Mouse (Mus musculus) bone marrow, adult 2 months (tissue): ENCODE results near the gene Fam222a. TPM values are rescaled to one million over a fixed set of nuclear protein-coding genes. Genes with fewer than 3 reads are reported as not detected.

Source experiments
- H3K27ac ChIP-seq: fragments of 200-500 bp; 2 replicates; pipeline ENCODE4 v1.5.1; 2012; ENCODE audit warnings: low read depth, mild to moderate bottlenecking, control low read depth, inconsistent platforms, low read length; ENCODE audit not compliant: control insufficient read depth, poor library complexity, insufficient read depth
- H3K4me1 ChIP-seq: fragments of 200-500 bp; 2 replicates; pipeline ENCODE4 v1.6.1; 2011; ENCODE audit warnings: low read length; ENCODE audit not compliant: control insufficient read depth, insufficient read depth
- H3K4me3 ChIP-seq: fragments of 200-500 bp; replicated peaks from 2 replicates; pipeline ENCODE3; 2011; ENCODE audit warnings: mild to moderate bottlenecking, low read depth, low read length, control low read depth; ENCODE audit not compliant: control insufficient read depth
- CTCF ChIP-seq: fragments of 200-500 bp; IDR thresholded peaks from 2 replicates; pipeline ENCODE4 v1.5.1; 2011; ENCODE audit warnings: low read length, control low read depth; ENCODE audit not compliant: control insufficient read depth, insufficient read depth
- POLR2A ChIP-seq: fragments of 200-500 bp; IDR thresholded peaks from 2 replicates; pipeline ENCODE4 v1.6.1; 2011; ENCODE audit warnings: low read depth, mild to moderate bottlenecking, control low read depth, low read length, borderline replicate concordance; ENCODE audit not compliant: control insufficient read depth
- WGBS: fragments of 180-500 bp; shearing (Covaris S2); methylation state at CpG from one replicate; pipeline ENCODE4 v1.1.7; 2018; 5-methylcytosine and 5-hydroxymethylcytosine counted together
- polyA plus RNA-seq: library from polyadenylated mRNA; stranded (reverse); fragments of >200 nt; gene quantifications from 2 replicates; pipeline ENCODE4 v1.2.4, GENCODE M21; 2011; ENCODE audit warnings: low replicate concordance; ENCODE audit not compliant: missing spikeins, insufficient read depth, insufficient read length

The Fam222a gene
- polyA plus RNA-seq, 1 experiment: not detected

GRCm38 (mm10) chr5:114552507-114553208, 15.2 kb upstream of the Fam222a start:
- 74% methylated on average over 13 of the region's 13 CpGs for whole genome bisulfite sequencing
- TF ChIP-seq POLR2A (no peak), CTCF (no peak)

GRCm38 (mm10) chr5:114553706-114554105, 14.1 kb upstream of the Fam222a start:
- H3K27ac ChIP-seq: no peak overlapping the region
- WGBS: 61% methylated on average over 8 of the region's 8 CpGs
- TF ChIP-seq POLR2A (no peak), CTCF (no peak)
- H3K4me1 ChIP-seq: peaks cover 2% of the 10 kb centered on the region; the same call in 1 of the 2 replicates
- no peak overlapping the region for H3K4me3 ChIP-seq

More at GRCm38 (mm10) chr5:114552507-114553208, 15.2 kb upstream of the Fam222a start:
- Histone ChIP-seq H3K4me3 (no peak overlapping the region), H3K4me1 (peaks cover 2% of the 10 kb centered on the region; the same call in 1 of the 2 replicates), H3K27ac (no peak overlapping the region)

DNA sequence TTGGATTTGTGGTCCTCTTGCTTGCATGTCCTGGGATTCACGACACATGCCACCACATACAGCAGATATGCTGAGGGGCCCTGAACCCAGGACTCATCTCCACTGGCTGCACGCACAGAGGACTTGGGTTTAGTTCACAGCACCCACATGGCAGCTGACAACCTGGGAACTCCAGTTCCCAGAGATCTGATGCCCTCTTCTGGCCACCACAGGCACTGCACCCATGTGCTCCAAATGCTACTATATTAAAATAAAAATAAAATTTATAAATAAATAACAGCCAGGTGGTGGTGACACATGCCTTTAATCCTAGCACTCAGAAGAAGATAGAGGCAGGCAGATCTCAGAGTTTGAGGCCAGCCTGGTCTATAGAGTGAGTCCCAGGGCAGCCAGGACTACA, 12.4 kb upstream of the Fam222a start:
- WGBS: 85% methylated on average over 2 of the region's 2 CpGs

GRCm38 (mm10) chr5:114556109-114556508, 11.7 kb upstream of the Fam222a start:
- TF ChIP-seq CTCF: no peak
- no peak for TF ChIP-seq POLR2A
- 38% methylated on average over 11 of the region's 11 CpGs for WGBS
- H3K27ac ChIP-seq: no peak overlapping the region

More for the DNA sequence above, 12.4 kb upstream of the Fam222a start:
- Histone ChIP-seq H3K4me3 (no peak overlapping the region), H3K27ac (no peak overlapping the region), H3K4me1 (no peaks in the 10 kb centered on the region; the same call in 1 of the 2 replicates)
- TF ChIP-seq POLR2A (no peak), CTCF (peak; percentile 3; the same call in 1 of the 2 replicates)

GRCm38 (mm10) chr5:114557765-114558731, 9.8 kb upstream of the Fam222a start:
- no peak for TF ChIP-seq CTCF
- no peak for TF ChIP-seq POLR2A
- Histone ChIP-seq H3K27ac (no peak overlapping the region; the same call in 1 of the 2 replicates), H3K4me1 (no peaks in the 10 kb centered on the region), H3K4me3 (no peak overlapping the region)
- WGBS: 75% methylated on average over 20 of the region's 20 CpGs

More at GRCm38 (mm10) chr5:114556109-114556508, 11.7 kb upstream of the Fam222a start:
- Histone ChIP-seq H3K4me3 (no peak overlapping the region), H3K4me1 (no peaks in the 10 kb centered on the region; the same call in 1 of the 2 replicates)

DNA sequence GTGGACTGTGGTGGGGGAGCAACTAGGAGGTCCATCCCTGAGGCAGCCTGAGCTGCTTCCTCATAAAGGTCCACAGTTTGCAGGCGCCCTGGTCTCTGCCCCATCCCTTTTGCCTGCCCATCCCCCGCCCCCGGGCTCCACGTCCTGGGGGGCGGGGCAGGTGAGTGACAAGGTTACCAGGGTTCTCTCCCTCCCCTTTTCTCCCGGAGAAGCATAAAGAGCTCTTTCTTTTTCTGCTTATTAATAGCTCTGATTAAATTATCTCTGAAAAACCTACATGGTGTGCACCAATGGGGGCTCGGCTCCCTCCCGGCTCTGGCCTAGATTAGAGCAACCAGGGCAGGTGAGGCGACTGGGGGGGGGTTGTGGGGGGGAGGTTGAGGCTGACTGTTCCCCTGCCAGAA, 7.3 kb upstream of the Fam222a start:
- WGBS: 10% methylated on average over 9 of the region's 9 CpGs
- no peaks in the 10 kb centered on the region for H3K4me1 ChIP-seq
- TF ChIP-seq CTCF (no peak), POLR2A (no peak)

GRCm38 (mm10) chr5:114560965-114561364, 6.9 kb upstream of the Fam222a start:
- no peak for TF ChIP-seq POLR2A
- TF ChIP-seq CTCF: no peak
- H3K4me1 ChIP-seq: no peaks in the 10 kb centered on the region
- WGBS: 67% methylated on average over 5 of the region's 5 CpGs
- H3K27ac ChIP-seq: no peak overlapping the region
- no peak overlapping the region for H3K4me3 ChIP-seq

More for the DNA sequence above, 7.3 kb upstream of the Fam222a start:
- Histone ChIP-seq H3K27ac (no peak overlapping the region), H3K4me3 (no peak overlapping the region)

DNA sequence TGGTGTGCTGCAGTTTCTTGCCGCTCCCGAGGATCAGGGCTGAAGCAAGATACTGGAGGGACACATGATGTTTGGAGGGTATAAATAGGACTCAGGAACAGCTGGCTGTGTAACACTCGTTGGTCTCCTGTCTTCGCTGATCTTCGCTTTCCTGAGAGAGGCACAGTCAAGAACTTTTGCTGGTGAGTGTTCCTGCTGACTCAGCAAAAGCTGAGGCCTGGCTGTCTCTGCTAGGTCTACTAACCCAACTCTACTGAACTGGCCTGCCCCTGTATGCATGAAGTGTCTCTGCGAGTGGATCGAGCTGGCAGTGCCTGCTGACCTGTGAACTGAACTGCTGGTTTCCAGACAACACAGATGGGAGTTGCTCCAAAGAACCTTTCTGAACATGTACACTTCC, 3.8 kb upstream of the Fam222a start:
- WGBS: 85% methylated on average over 7 of the region's 7 CpGs
- Histone ChIP-seq H3K27ac (no peak overlapping the region), H3K4me1 (no peaks in the 10 kb centered on the region), H3K4me3 (no peak overlapping the region)
- TF ChIP-seq POLR2A (no peak), CTCF (no peak)
